Mouse (Mus musculus): ENCODE data around the gene Galnt6. TPM values are rescaled to one million over a fixed set of nuclear protein-coding genes. Genes with fewer than 3 reads are reported as not detected.

Gene Galnt6
- polyA plus RNA-seq, 1 experiment from 2014 or later, result 3.0 TPM

DNA sequence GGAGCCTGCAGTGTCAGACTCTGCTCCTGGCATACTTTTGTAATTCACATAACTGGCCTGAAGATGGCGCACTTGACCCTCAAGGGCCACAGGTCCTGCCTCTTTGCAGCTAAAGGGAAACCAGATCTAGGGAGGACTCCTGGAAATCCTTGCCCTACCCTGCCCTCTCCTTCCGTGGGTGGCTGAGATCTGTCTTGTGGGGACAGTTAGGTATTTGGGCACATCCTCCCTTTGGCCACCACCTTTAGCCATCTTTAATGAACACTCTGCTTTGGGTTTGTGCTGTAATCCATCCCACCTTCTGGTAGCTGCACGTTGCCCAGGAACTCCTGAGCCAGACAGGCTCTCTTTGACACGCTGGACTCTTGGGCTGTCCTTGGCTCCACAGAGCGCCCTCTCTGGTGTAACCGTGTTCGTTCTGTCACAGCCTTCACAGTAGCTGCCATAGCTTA is 28.4 kb upstream of the Galnt6 start:
- no peak overlapping the region for H3K9ac ChIP-seq (replicated peaks; ENCODE audit: low read depth, low read length)
- no peak overlapping the region for H3K4me3 ChIP-seq (ENCODE audit: low read depth, low read length)
- H3K9me3 ChIP-seq (ENCODE audit: control insufficient read depth, low read depth, low read length), result no peaks in the 10 kb centered on the region
- no peaks in the 10 kb centered on the region for H3K27me3 ChIP-seq (ENCODE audit: control insufficient read depth, insufficient read depth, low read length)
- H3K4me1 ChIP-seq (ENCODE audit: control insufficient read depth, insufficient read depth, low read length), result peaks cover 6% of the 10 kb centered on the region
- H3K36me3 ChIP-seq (ENCODE audit: control insufficient read depth, insufficient read depth, low read length), result no peaks in the 10 kb centered on the region
- no peak overlapping the region for H3K27ac ChIP-seq (ENCODE audit: low read length)
- H3K4me2 ChIP-seq (replicated peaks; ENCODE audit: low read depth, low read length), result no peak overlapping the region
- 0 out of 2 replicates have a peak, but pooled peaks have one; percentile 20 for ATAC-seq (ENCODE audit: insufficient number of reproducible peaks, insufficient read depth, low FRiP score, low read depth)
- 3% methylated on average over 7 of the region's 7 CpGs for WGBS

DNA sequence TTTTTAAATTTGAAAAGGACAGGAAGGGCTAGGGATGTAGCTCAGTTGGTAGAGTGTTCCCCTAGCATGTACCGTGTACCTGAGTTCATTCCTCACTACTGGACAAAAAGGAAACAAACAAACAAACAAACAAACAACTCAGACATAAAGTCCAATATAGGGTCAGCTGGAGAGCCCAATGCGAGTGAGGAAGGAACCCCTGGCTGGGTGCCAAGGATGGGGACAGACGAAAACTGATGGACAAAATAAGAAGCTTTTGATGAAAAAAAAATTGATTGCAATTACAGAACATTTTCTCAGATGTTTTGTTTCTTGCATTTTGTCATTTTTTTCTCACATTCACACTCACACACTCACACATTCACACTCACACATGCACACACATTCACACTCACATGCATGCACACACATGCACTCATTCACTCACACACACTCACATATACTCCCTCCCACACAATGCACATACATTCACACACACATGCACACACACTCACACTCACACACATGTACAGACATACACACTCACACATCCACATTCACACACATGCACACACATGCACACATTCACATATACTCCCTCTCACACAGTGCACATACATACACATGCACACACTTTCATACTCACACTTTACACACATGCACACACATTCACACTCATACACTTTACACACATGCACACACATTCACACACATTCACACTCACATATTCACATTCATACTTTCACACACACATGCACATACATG is 26.9 kb upstream of the Galnt6 start:
- H3K27ac ChIP-seq (ENCODE audit: low read length), result 0 out of 2 replicates have a peak overlapping the region, but pooled peaks have one; percentile 23
- no peak for ATAC-seq (ENCODE audit: insufficient number of reproducible peaks, insufficient read depth, low FRiP score, low read depth)

DNA sequence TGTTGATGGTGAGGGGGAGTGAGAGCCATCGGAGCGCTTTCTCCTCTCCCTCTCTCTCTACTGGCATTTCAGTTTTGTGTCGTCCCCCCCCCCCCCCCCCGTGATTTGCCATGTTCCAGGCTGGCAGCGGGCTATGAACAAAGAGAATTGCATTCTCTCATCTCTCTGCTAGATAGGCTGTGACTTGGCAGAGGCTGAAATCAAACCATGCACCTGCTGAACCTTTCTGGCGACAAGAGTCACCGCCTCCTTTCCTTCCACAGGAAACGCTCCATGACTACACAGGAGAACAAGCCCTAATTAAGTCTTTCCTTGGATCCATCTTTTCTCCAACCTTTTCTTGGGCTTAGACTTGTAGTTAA is 26.3 kb upstream of the Galnt6 start:
- 57% methylated on average over 6 of the region's 8 CpGs for WGBS
- Histone ChIP-seq H3K9me3 (ENCODE audit: control insufficient read depth, low read depth, low read length) (no peaks in the 10 kb centered on the region), H3K36me3 (ENCODE audit: control insufficient read depth, insufficient read depth, low read length) (no peaks in the 10 kb centered on the region), H3K27ac (ENCODE audit: low read length) (peak overlapping the region; percentile 23), H3K4me3 (ENCODE audit: low read depth, low read length) (no peak overlapping the region), H3K4me1 (ENCODE audit: control insufficient read depth, insufficient read depth, low read length) (peaks cover 2% of the 10 kb centered on the region; the same call in 1 of the 2 replicates), H3K9ac (replicated peaks; ENCODE audit: low read depth, low read length) (no peak overlapping the region), H3K27me3 (ENCODE audit: control insufficient read depth, insufficient read depth, low read length) (no peaks in the 10 kb centered on the region), H3K4me2 (replicated peaks; ENCODE audit: low read depth, low read length) (no peak overlapping the region; the same call in 1 of the 2 replicates)
- no peak for ATAC-seq (ENCODE audit: insufficient number of reproducible peaks, insufficient read depth, low FRiP score, low read depth)

More for the DNA sequence above, 26.9 kb upstream of the Galnt6 start:
- Histone ChIP-seq H3K4me1 (ENCODE audit: control insufficient read depth, insufficient read depth, low read length) (peaks cover 2% of the 10 kb centered on the region), H3K9ac (replicated peaks; ENCODE audit: low read depth, low read length) (no peak overlapping the region), H3K27me3 (ENCODE audit: control insufficient read depth, insufficient read depth, low read length) (no peaks in the 10 kb centered on the region), H3K4me2 (replicated peaks; ENCODE audit: low read depth, low read length) (no peak overlapping the region), H3K4me3 (ENCODE audit: low read depth, low read length) (no peak overlapping the region), H3K9me3 (ENCODE audit: control insufficient read depth, low read depth, low read length) (no peaks in the 10 kb centered on the region), H3K36me3 (ENCODE audit: control insufficient read depth, insufficient read depth, low read length) (no peaks in the 10 kb centered on the region)
- 71% methylated on average over 3 of the region's 3 CpGs for WGBS

DNA sequence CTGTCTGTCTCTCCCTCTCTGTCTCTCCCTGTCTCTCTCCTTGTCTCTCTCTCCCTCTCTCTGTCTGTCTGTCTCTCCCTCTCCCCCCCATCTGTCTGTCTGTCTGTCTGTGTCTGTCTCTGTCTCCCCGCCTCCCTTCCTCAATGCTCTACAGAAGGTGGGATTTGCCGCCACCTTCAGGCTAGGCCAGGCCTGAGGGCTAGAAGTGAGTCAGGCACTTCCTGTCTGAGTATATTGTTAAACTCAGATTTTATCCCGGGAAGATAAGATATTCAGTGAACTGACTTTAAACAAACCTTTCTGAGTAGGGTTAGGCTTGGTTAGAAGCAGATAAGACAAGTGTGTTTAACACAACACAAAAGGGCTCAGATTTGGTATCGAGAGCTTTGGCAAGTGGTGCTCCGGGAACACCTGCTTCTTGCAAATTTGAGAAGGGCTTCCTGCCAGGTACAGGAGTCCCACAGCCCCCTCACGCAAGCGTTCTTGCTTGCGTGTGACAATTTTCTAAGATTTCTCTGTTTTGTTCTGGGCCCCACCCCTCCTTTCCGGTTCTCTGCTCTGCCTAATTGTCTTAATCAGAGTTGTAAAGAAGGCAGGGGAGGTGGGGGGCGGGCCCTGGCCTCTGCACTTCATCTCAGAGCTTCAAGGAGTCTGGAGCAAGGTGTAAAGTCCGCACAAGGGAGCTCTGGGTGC is 25.8 kb upstream of the Galnt6 start:
- H3K4me3 ChIP-seq (ENCODE audit: low read depth, low read length), result no peak overlapping the region
- H3K9me3 ChIP-seq (ENCODE audit: control insufficient read depth, low read depth, low read length), result no peaks in the 10 kb centered on the region
- WGBS, result 11% methylated on average over 11 of the region's 11 CpGs
- peaks cover 2% of the 10 kb centered on the region; the same call in 1 of the 2 replicates for H3K4me1 ChIP-seq (ENCODE audit: control insufficient read depth, insufficient read depth, low read length)
- peak; percentile 78 for ATAC-seq (ENCODE audit: insufficient number of reproducible peaks, insufficient read depth, low FRiP score, low read depth)
- H3K27me3 ChIP-seq (ENCODE audit: control insufficient read depth, insufficient read depth, low read length), result no peaks in the 10 kb centered on the region
- no peak overlapping the region; the same call in 1 of the 2 replicates for H3K4me2 ChIP-seq (replicated peaks; ENCODE audit: low read depth, low read length)
- H3K27ac ChIP-seq (ENCODE audit: low read length), result peak overlapping the region; percentile 23; the same call in 1 of the 2 replicates
- H3K36me3 ChIP-seq (ENCODE audit: control insufficient read depth, insufficient read depth, low read length), result no peaks in the 10 kb centered on the region
- H3K9ac ChIP-seq (replicated peaks; ENCODE audit: low read depth, low read length), result no peak overlapping the region

DNA sequence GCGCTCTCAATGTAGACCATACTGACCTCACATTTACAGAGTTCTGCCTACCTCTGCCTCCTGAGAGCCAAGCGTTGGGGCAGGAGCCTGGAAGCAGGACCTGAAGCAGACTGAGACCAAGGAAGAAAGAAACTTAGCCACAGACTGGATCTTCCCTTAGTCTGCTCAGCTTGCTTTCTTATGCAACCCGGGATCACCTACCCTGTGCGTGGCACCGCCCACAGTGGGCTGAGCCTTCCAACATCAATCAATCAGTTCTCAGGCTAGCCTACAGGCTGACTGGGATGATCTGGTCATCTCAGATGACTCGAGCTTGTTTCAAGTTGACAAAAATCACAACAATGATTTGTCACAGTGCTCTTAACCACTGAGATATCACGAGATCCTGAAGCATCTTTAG is 24.9 kb upstream of the Galnt6 start:
- Histone ChIP-seq H3K27me3 (ENCODE audit: control insufficient read depth, insufficient read depth, low read length) (no peaks in the 10 kb centered on the region), H3K4me1 (ENCODE audit: control insufficient read depth, insufficient read depth, low read length) (peaks cover 2% of the 10 kb centered on the region; the same call in 1 of the 2 replicates), H3K4me2 (replicated peaks; ENCODE audit: low read depth, low read length) (no peak overlapping the region), H3K36me3 (ENCODE audit: control insufficient read depth, insufficient read depth, low read length) (no peaks in the 10 kb centered on the region), H3K27ac (ENCODE audit: low read length) (no peak overlapping the region), H3K9me3 (ENCODE audit: control insufficient read depth, low read depth, low read length) (no peaks in the 10 kb centered on the region), H3K4me3 (ENCODE audit: low read depth, low read length) (no peak overlapping the region), H3K9ac (replicated peaks; ENCODE audit: low read depth, low read length) (no peak overlapping the region)
- WGBS, result 43% methylated on average over 7 of the region's 7 CpGs
- no peak for ATAC-seq (ENCODE audit: insufficient number of reproducible peaks, insufficient read depth, low FRiP score, low read depth)

DNA sequence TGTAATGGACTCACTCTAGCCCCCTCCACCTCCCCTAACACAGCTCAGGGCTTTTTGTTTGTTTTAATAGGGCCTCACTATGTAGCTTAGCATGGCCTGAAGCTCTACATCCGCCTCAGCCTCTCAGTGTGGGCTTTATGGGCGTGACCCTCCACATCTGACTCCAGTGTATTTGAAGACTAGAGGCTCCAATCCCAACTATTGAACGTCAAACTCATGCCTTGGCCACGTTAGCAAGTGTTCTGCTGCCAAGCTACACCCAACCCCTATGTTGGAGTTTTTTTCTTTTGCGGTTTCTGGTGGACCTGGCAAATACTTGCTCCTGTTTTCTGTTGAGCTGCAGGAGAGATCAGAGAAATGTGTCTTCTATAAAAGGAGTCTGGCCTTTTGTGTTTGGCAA is 23.9 kb upstream of the Galnt6 start:
- Histone ChIP-seq H3K27me3 (ENCODE audit: control insufficient read depth, insufficient read depth, low read length) (no peaks in the 10 kb centered on the region), H3K4me1 (ENCODE audit: control insufficient read depth, insufficient read depth, low read length) (peaks cover 2% of the 10 kb centered on the region; the same call in 1 of the 2 replicates), H3K27ac (ENCODE audit: low read length) (no peak overlapping the region), H3K4me3 (ENCODE audit: low read depth, low read length) (no peak overlapping the region), H3K36me3 (ENCODE audit: control insufficient read depth, insufficient read depth, low read length) (no peaks in the 10 kb centered on the region), H3K9ac (replicated peaks; ENCODE audit: low read depth, low read length) (no peak overlapping the region), H3K9me3 (ENCODE audit: control insufficient read depth, low read depth, low read length) (no peaks in the 10 kb centered on the region), H3K4me2 (replicated peaks; ENCODE audit: low read depth, low read length) (no peak overlapping the region)
- no peak for ATAC-seq (ENCODE audit: insufficient number of reproducible peaks, insufficient read depth, low FRiP score, low read depth)
- WGBS, result 49% methylated on average over 5 of the region's 5 CpGs

DNA sequence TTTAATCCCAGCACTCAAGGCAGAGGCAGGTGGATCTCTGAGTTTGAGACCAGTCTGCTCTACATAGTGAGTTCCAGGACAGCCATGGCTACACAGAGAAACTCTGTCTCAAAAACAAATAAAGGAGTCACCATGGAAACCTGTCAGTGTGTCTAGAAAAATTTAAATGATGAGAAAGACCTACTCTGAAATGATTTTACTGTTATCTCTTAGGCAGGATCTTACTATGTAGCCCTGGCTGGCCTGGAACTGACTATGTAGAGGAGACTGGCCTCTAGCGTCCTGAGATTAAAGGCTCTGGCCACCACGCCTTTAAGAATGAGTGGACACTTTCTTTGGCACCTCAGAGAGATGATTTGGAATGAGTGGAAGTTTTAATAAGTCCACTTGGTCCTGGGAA is 23.3 kb upstream of the Galnt6 start:
- Histone ChIP-seq H3K4me2 (replicated peaks; ENCODE audit: low read depth, low read length) (no peak overlapping the region), H3K36me3 (ENCODE audit: control insufficient read depth, insufficient read depth, low read length) (no peaks in the 10 kb centered on the region), H3K9ac (replicated peaks; ENCODE audit: low read depth, low read length) (no peak overlapping the region), H3K27me3 (ENCODE audit: control insufficient read depth, insufficient read depth, low read length) (no peaks in the 10 kb centered on the region), H3K4me3 (ENCODE audit: low read depth, low read length) (no peak overlapping the region), H3K4me1 (ENCODE audit: control insufficient read depth, insufficient read depth, low read length) (peaks cover 2% of the 10 kb centered on the region; the same call in 1 of the 2 replicates), H3K9me3 (ENCODE audit: control insufficient read depth, low read depth, low read length) (no peaks in the 10 kb centered on the region), H3K27ac (ENCODE audit: low read length) (no peak overlapping the region)
- 63% methylated on average over 2 of the region's 2 CpGs for WGBS
- ATAC-seq (ENCODE audit: insufficient number of reproducible peaks, insufficient read depth, low FRiP score, low read depth), result no peak

DNA sequence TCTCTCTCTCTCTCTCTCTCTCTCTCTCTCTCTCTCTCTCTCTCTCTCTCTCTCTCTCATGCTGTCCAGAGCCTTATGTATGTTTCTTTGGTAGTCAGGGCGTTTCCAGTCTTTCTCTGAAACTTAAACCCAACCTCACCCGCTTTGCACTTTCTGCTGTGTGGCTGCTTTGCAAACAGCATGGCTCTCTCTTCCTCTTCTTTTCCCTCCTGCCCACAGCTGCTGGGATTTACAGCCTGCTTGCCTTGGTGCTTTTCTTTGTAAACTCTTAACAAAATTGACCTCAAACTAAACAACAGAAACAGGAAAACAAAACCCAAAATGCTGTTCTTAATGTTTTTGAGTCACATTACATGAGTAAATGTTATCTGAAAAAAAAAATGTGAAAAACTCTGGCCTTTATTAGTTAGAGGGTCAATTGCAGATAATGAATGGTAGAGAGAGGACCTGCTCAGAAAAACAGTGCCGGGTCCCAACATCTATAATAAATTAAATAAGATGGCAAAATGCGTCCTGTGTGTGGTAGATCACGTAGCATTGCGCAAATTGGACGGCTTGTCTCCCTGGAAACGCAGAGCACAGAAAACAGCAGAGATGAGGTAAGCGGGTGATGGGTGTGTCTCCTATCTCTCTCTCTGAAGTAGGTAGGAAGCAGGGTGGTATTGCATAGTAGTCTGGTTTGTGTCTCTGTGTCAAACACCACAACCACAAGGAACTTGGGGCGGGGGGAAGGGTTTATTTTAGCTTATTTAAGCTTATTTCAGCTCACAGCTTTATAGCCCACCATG is 20.8 kb upstream of the Galnt6 start:
- no peak for ATAC-seq (ENCODE audit: insufficient number of reproducible peaks, insufficient read depth, low FRiP score, low read depth)
- Histone ChIP-seq H3K27me3 (ENCODE audit: control insufficient read depth, insufficient read depth, low read length) (no peaks in the 10 kb centered on the region), H3K9ac (replicated peaks; ENCODE audit: low read depth, low read length) (no peak overlapping the region), H3K36me3 (ENCODE audit: control insufficient read depth, insufficient read depth, low read length) (no peaks in the 10 kb centered on the region), H3K27ac (ENCODE audit: low read length) (no peak overlapping the region), H3K9me3 (ENCODE audit: control insufficient read depth, low read depth, low read length) (no peaks in the 10 kb centered on the region), H3K4me2 (replicated peaks; ENCODE audit: low read depth, low read length) (no peak overlapping the region), H3K4me1 (ENCODE audit: control insufficient read depth, insufficient read depth, low read length) (no peaks in the 10 kb centered on the region; the same call in 1 of the 2 replicates), H3K4me3 (ENCODE audit: low read depth, low read length) (no peak overlapping the region)
- WGBS, result 64% methylated on average over 10 of the region's 10 CpGs
